Mouse (Mus musculus): ENCODE results near the gene Hoxa5. TPM values are rescaled to one million over a fixed set of nuclear protein-coding genes. Genes with fewer than 3 reads are reported as not detected.
A peak's percentile ranks its signal among the peaks of the same experiment; 100 is the strongest.

Gene Hoxa5
- polyA plus RNA-seq, 1 experiment from 2014 or later, result 20.9 TPM

GRCm38 (mm10) chr6:52156551-52157200, 47.7 kb downstream of the Hoxa5 start:
- 5% methylated on average over 20 of the region's 20 CpGs for WGBS
- H3K27ac ChIP-seq (ENCODE audit: low read depth, low read length), result no peak overlapping the region
- no peaks in the 10 kb centered on the region for H3K9me3 ChIP-seq (ENCODE audit: control insufficient read depth, low read length)
- no peak for ATAC-seq (ENCODE audit: low read depth)
- no peaks in the 10 kb centered on the region for H3K27me3 ChIP-seq (ENCODE audit: control insufficient read depth, insufficient read depth, low read length)
- no peaks in the 10 kb centered on the region for H3K36me3 ChIP-seq (ENCODE audit: control insufficient read depth, insufficient read depth, low read length)
- H3K4me2 ChIP-seq (ENCODE audit: low read depth, low read length), result peak overlapping the region; percentile 60
- no peak overlapping the region for H3K9ac ChIP-seq (replicated peaks; ENCODE audit: low read depth, low read length)
- H3K4me1 ChIP-seq (ENCODE audit: control insufficient read depth, insufficient read depth, low read length), result peaks cover 30% of the 10 kb centered on the region
- H3K4me3 ChIP-seq (ENCODE audit: low read depth, low read length), result peak overlapping the region; percentile 81; the same call in 1 of the 2 replicates

GRCm38 (mm10) chr6:52155471-52155870, 48.9 kb downstream of the Hoxa5 start:
- ATAC-seq (ENCODE audit: low read depth), result no peak
- Histone ChIP-seq H3K9ac (replicated peaks; ENCODE audit: low read depth, low read length) (no peak overlapping the region), H3K4me3 (ENCODE audit: low read depth, low read length) (no peak overlapping the region), H3K27ac (ENCODE audit: low read depth, low read length) (no peak overlapping the region), H3K27me3 (ENCODE audit: control insufficient read depth, insufficient read depth, low read length) (no peaks in the 10 kb centered on the region), H3K4me1 (ENCODE audit: control insufficient read depth, insufficient read depth, low read length) (peaks cover 23% of the 10 kb centered on the region), H3K4me2 (ENCODE audit: low read depth, low read length) (peak overlapping the region; percentile 60; the same call in 1 of the 2 replicates), H3K36me3 (ENCODE audit: control insufficient read depth, insufficient read depth, low read length) (no peaks in the 10 kb centered on the region), H3K9me3 (ENCODE audit: control insufficient read depth, low read length) (no peaks in the 10 kb centered on the region)
- WGBS, result 45% methylated on average over 3 of the region's 3 CpGs

GRCm38 (mm10) chr6:52154044-52154443, 50.3 kb downstream of the Hoxa5 start:
- Histone ChIP-seq H3K4me2 (ENCODE audit: low read depth, low read length) (no peak overlapping the region), H3K9ac (replicated peaks; ENCODE audit: low read depth, low read length) (no peak overlapping the region), H3K36me3 (ENCODE audit: control insufficient read depth, insufficient read depth, low read length) (no peaks in the 10 kb centered on the region), H3K27ac (ENCODE audit: low read depth, low read length) (no peak overlapping the region), H3K4me1 (ENCODE audit: control insufficient read depth, insufficient read depth, low read length) (peaks cover 9% of the 10 kb centered on the region), H3K4me3 (ENCODE audit: low read depth, low read length) (no peak overlapping the region), H3K27me3 (ENCODE audit: control insufficient read depth, insufficient read depth, low read length) (no peaks in the 10 kb centered on the region), H3K9me3 (ENCODE audit: control insufficient read depth, low read length) (no peaks in the 10 kb centered on the region)
- ATAC-seq (ENCODE audit: low read depth), result no peak
- WGBS, result 28% methylated on average over 5 of the region's 5 CpGs

- H3K36me3 ChIP-seq (ENCODE audit: control insufficient read depth, insufficient read depth, low read length), result no peaks in the 10 kb centered on the region
- H3K9ac ChIP-seq (replicated peaks; ENCODE audit: low read depth, low read length), result no peak overlapping the region
- ATAC-seq (ENCODE audit: low read depth), result no peak
- no peak overlapping the region for H3K4me2 ChIP-seq (ENCODE audit: low read depth, low read length)
- H3K4me1 ChIP-seq (ENCODE audit: control insufficient read depth, insufficient read depth, low read length), result peaks cover 5% of the 10 kb centered on the region; the same call in 1 of the 2 replicates
- no peaks in the 10 kb centered on the region for H3K27me3 ChIP-seq (ENCODE audit: control insufficient read depth, insufficient read depth, low read length)
- H3K4me3 ChIP-seq (ENCODE audit: low read depth, low read length), result no peak overlapping the region
- whole genome bisulfite sequencing, result 10% methylated on average over 6 of the region's 6 CpGs
- no peak overlapping the region for H3K27ac ChIP-seq (ENCODE audit: low read depth, low read length)
- no peaks in the 10 kb centered on the region for H3K9me3 ChIP-seq (ENCODE audit: control insufficient read depth, low read length)
These were observed 51.1 kb downstream of the Hoxa5 start for GRCm38 (mm10) chr6:52153270-52153669.

GRCm38 (mm10) chr6:52152226-52153193, 51.9 kb downstream of the Hoxa5 start:
- Histone ChIP-seq H3K4me2 (ENCODE audit: low read depth, low read length) (no peak overlapping the region), H3K9me3 (ENCODE audit: control insufficient read depth, low read length) (no peaks in the 10 kb centered on the region), H3K27me3 (ENCODE audit: control insufficient read depth, insufficient read depth, low read length) (no peaks in the 10 kb centered on the region), H3K9ac (replicated peaks; ENCODE audit: low read depth, low read length) (no peak overlapping the region), H3K36me3 (ENCODE audit: control insufficient read depth, insufficient read depth, low read length) (no peaks in the 10 kb centered on the region), H3K27ac (ENCODE audit: low read depth, low read length) (no peak overlapping the region), H3K4me3 (ENCODE audit: low read depth, low read length) (no peak overlapping the region), H3K4me1 (ENCODE audit: control insufficient read depth, insufficient read depth, low read length) (peaks cover 3% of the 10 kb centered on the region; the same call in 1 of the 2 replicates)
- 18% methylated on average over 16 of the region's 16 CpGs for WGBS
- no peak for ATAC-seq (ENCODE audit: low read depth)

MicroRNA genes within 50 kb of the gene (microRNA counts, 519-probe panel; counts per million panel counts)
- 5,006 counts per million, percentile 70 among the panel's probes with 10 or more counts for microRNA mmu-miR-196b

Small RNAs within 50 kb of the gene (microRNA-seq; reads per million reads assigned to microRNA genes)
- 3,283 reads per million, percentile 88 among the genes with 10 or more reads in this experiment for gene Mir196b

Other genes starting within 250 kb of the Hoxa5 start
- gene Skap2, start 192.0 kb downstream of the Hoxa5 start, polyA plus RNA-seq (2014; fragmentation: Nextera tagmentation; extraction: Ambion mirVana), result 26.1 and 31.5 TPM in 2 replicates
- gene Hoxa1, start 46.3 kb downstream of the Hoxa5 start, polyA plus RNA-seq (2014; fragmentation: Nextera tagmentation; extraction: Ambion mirVana), result 0.76 and 0.92 TPM in 2 replicates
- gene Hoxa2, start 39.8 kb downstream of the Hoxa5 start, polyA plus RNA-seq (2014; fragmentation: Nextera tagmentation; extraction: Ambion mirVana), result 7.0 and 8.8 TPM in 2 replicates
- gene 5730596B20Rik, start 27.1 kb downstream of the Hoxa5 start, polyA plus RNA-seq (2014; fragmentation: Nextera tagmentation; extraction: Ambion mirVana), result 1.8 and 2.2 TPM in 2 replicates
- 1.6 and 2.7 TPM in 2 replicates for gene Hoxa4, start 12.8 kb downstream of the Hoxa5 start, polyA plus RNA-seq (2014; fragmentation: Nextera tagmentation; extraction: Ambion mirVana)
- 10.1 and 15.7 TPM in 2 replicates for gene Hoxa6, start 4.1 kb upstream of the Hoxa5 start, polyA plus RNA-seq (2014; fragmentation: Nextera tagmentation; extraction: Ambion mirVana)
- gene Hoxa3, start 8.7 kb upstream of the Hoxa5 start, polyA plus RNA-seq (2014; fragmentation: Nextera tagmentation; extraction: Ambion mirVana), result 10.8 and 13.4 TPM in 2 replicates
- gene Gm28308, start 8.8 kb upstream of the Hoxa5 start, polyA plus RNA-seq (2014; fragmentation: Nextera tagmentation; extraction: Ambion mirVana), result 4.2 TPM in 1 of 2 replicates, not detected in the other
- 90.8 and 110 TPM in 2 replicates for gene Hoxa7, start 17.3 kb upstream of the Hoxa5 start, polyA plus RNA-seq (2014; fragmentation: Nextera tagmentation; extraction: Ambion mirVana)
- 122 and 151 TPM in 2 replicates for gene Hoxa9, start 26.5 kb upstream of the Hoxa5 start, polyA plus RNA-seq (2014; fragmentation: Nextera tagmentation; extraction: Ambion mirVana)
- 50.5 and 79.4 TPM in 2 replicates for gene Hoxa10, start 36.3 kb upstream of the Hoxa5 start, polyA plus RNA-seq (2014; fragmentation: Nextera tagmentation; extraction: Ambion mirVana)
- 0.09 TPM in 1 of 2 replicates, not detected in the other for gene Hoxa11, start 41.2 kb upstream of the Hoxa5 start, polyA plus RNA-seq (2014; fragmentation: Nextera tagmentation; extraction: Ambion mirVana)
- gene Hoxa13, start 56.3 kb upstream of the Hoxa5 start, polyA plus RNA-seq (2014; fragmentation: Nextera tagmentation; extraction: Ambion mirVana), result not detected in 2 replicates
- gene Evx1, start 108.9 kb upstream of the Hoxa5 start, polyA plus RNA-seq (2014; fragmentation: Nextera tagmentation; extraction: Ambion mirVana), result 0.70 and 0.71 TPM in 2 replicates